Comparison of ENCODE assay signal across 21 mouse cellular contexts in the genomic region with DNA sequence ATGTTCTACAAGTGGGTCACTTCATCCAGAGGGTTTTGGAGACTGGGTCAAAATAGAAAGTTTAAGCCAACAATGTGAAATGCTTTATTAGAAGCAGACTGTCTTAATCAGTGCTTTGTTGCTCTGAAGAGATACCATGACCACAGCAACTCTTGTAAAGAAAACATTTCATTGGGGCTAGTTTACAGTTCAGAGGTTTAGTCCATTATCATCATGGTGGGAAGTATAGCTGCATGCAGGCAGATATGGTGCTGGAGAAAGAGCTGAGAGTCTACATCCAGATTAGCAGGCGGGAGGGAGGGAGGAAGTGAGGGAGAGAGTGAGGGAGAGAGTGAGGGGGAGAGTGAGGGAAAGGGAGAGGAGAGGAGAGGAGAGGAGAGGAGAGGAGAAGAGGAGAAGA. TPM values are rescaled to one million over a fixed set of nuclear protein-coding genes. Genes with fewer than 3 reads are reported as not detected.
DNase-seq lines count a peak whose midpoint lies in the region; ATAC-seq and TF ChIP-seq lines count a peak whose summit lies in the region.
"Had no signal": no experiment of that assay in that cellular context is flagged by ENCODE, and none has a peak within 500 bp of the region (broad histone marks: within the 10 kb centered on the region; RNA-seq: fewer than 3 reads in every experiment).

No protein-coding gene starts in this region.

- no peak for TF ChIP-seq POLR2A in MEL (IDR thresholded peaks at IDR 0.05; ENCODE audit: control insufficient read depth in 1 of 2, insufficient read depth in 1 of 2, low read depth in 1 of 2, low read length in 2 of 2, poor library complexity in 1 of 2)

- no peaks in the 10 kb centered on the region; a peak in 1 of 4 replicates for H3K27me3 ChIP-seq in MEL (ENCODE audit: control insufficient read depth in 1 of 2, insufficient read depth in 2 of 2, low read length in 2 of 2)
- no peaks in the 10 kb centered on the region for H3K27me3 ChIP-seq in hindbrain, embryonic 10.5 days (ENCODE audit: insufficient read depth, poor library complexity, severe bottlenecking)
- no peaks in the 10 kb centered on the region for H3K27me3 ChIP-seq in forebrain, embryonic 12.5 days
- H3K27me3 ChIP-seq: CH12.LX, Patski had no signal

- no peak for TF ChIP-seq CTCF in MEL (IDR thresholded peaks at IDR 0.05 in 2 of 3, conservative IDR thresholded peaks at IDR 0.05 in 1 of 3; ENCODE audit: control insufficient read depth in 1 of 3, insufficient read depth in 1 of 3, low read depth in 2 of 3, low read length in 3 of 3, poor library complexity in 1 of 3, severe bottlenecking in 1 of 3)

- H3K36me3 ChIP-seq in MEL (ENCODE audit: control insufficient read depth in 1 of 2, insufficient read depth in 2 of 2, low read length in 2 of 2) = peaks cover 0 to 15% of the 10 kb centered on the region in 2 experiments; a peak in 2 of 4 replicates
- H3K36me3 ChIP-seq in hindbrain, embryonic 10.5 days = no peaks in the 10 kb centered on the region
- no peaks in the 10 kb centered on the region for H3K36me3 ChIP-seq in forebrain, embryonic 12.5 days (replicated peaks)

- no peak overlapping the region for H3K4me3 ChIP-seq in MEL (ENCODE audit: control insufficient read depth in 1 of 2, insufficient read depth in 1 of 2, low read depth in 2 of 2, low read length in 2 of 2)
- H3K4me3 ChIP-seq in hindbrain, embryonic 10.5 days = no peak overlapping the region
- H3K4me3 ChIP-seq in forebrain, embryonic 12.5 days (replicated peaks) = no peak overlapping the region

- TF ChIP-seq RAD21 in MEL (IDR thresholded peaks at IDR 0.05; ENCODE audit: low read depth, low read length) = no peak

- 68% methylated on average over 1 of the region's 1 CpGs for WGBS in hindbrain, embryonic 10.5 days
- 53% methylated on average over 1 of the region's 1 CpGs for WGBS in forebrain, embryonic 12.5 days

- no peak overlapping the region for H3K4me2 ChIP-seq in forebrain, embryonic 12.5 days

- no peak for ATAC-seq in forebrain, embryonic 12.5 days (ENCODE audit: low FRiP score)
- ATAC-seq: activated CD4-positive, CD25-positive, alpha-beta regulatory T cell, adult 4 months; CD4-positive, CD25-positive, alpha-beta regulatory T cell, adult 4 months; Patski had no signal

- peak in 1 of 2 experiments; percentile 59; a peak in 2 of 4 replicates for TF ChIP-seq EP300 in MEL (IDR thresholded peaks at IDR 0.05; ENCODE audit: low read depth in 1 of 2, low read length in 2 of 2)

- H3K9me3 ChIP-seq in MEL (replicated peaks; ENCODE audit: insufficient read depth, low read length) = no peaks in the 10 kb centered on the region
- H3K9me3 ChIP-seq in hindbrain, embryonic 10.5 days = no peaks in the 10 kb centered on the region
- no peaks in the 10 kb centered on the region for H3K9me3 ChIP-seq in forebrain, embryonic 12.5 days
- H3K9me3 ChIP-seq: G1E had no signal

- H3K4me1 ChIP-seq in MEL (ENCODE audit: control insufficient read depth in 1 of 2, insufficient read depth in 2 of 2, low read length in 2 of 2) = peaks cover 6 to 8% of the 10 kb centered on the region in 2 experiments
- peaks cover 14% of the 10 kb centered on the region for H3K4me1 ChIP-seq in hindbrain, embryonic 10.5 days (replicated peaks)
- H3K4me1 ChIP-seq in forebrain, embryonic 12.5 days = peaks cover 13% of the 10 kb centered on the region

- no peak overlapping the region for H3K9ac ChIP-seq in MEL (ENCODE audit: control insufficient read depth, low read depth, low read length, poor library complexity, severe bottlenecking)
- no peak overlapping the region for H3K9ac ChIP-seq in forebrain, embryonic 12.5 days

- DNase-seq in MEL (ENCODE audit: low read depth, low spot score) = peak; percentile 51
- peak; percentile 16 for DNase-seq in MEL-GATA-1-ER (ENCODE audit: extremely low read depth, low read depth)
- no peak for DNase-seq in hindbrain, embryonic 10.5 days (ENCODE audit: low spot score)
- DNase-seq: adrenal gland, adult 2 months; adrenal gland, adult 8-10 months; adrenal gland, postnatal 10 days; adrenal gland, postnatal 14 days; adrenal gland, postnatal 25 days; adrenal gland, postnatal 36 days; B cell, adult 2 months; cerebellum, adult 11 months; cerebellum, adult 11-12 months; cerebellum, adult 18-20 months; cerebellum, adult 2 months; cerebellum, adult 8-10 months had no signal

- H3K79me2 ChIP-seq in MEL (ENCODE audit: control insufficient read depth, insufficient read depth, low read length, poor library complexity) = peaks cover 26% of the 10 kb centered on the region

- no peak overlapping the region for H3K27ac ChIP-seq in MEL (ENCODE audit: control insufficient read depth, low read depth, low read length)
- no peak overlapping the region for H3K27ac ChIP-seq in hindbrain, embryonic 10.5 days
- no peak overlapping the region for H3K27ac ChIP-seq in forebrain, embryonic 12.5 days

TF ChIP-seq in MEL, 35 proteins besides CTCF, POLR2A, EP300 and RAD21:
- TF ChIP-seq JUND (IDR thresholded peaks at IDR 0.05; ENCODE audit: low read depth, low read length) (no peak), GATA1 (IDR thresholded peaks at IDR 0.05; ENCODE audit: low read depth, low read length) (peak; percentile 55; the same call in 1 of the 2 replicates), RCOR1 (IDR thresholded peaks at IDR 0.05; ENCODE audit: low read depth, low read length) (peak; percentile 70; the same call in 1 of the 2 replicates), TCF12 (IDR thresholded peaks at IDR 0.05; ENCODE audit: low read depth, low read length) (peak; percentile 48; the same call in 1 of the 2 replicates), HCFC1 (IDR thresholded peaks at IDR 0.05; ENCODE audit: low read depth, low read length) (0 out of 2 replicates have a peak, but pooled peaks have one; percentile 27), ZKSCAN1 (IDR thresholded peaks at IDR 0.05; ENCODE audit: low read depth, low read length) (no peak), TAL1 (IDR thresholded peaks at IDR 0.05; ENCODE audit: low read length) (peak; percentile 22; the same call in 1 of the 2 replicates)

RNA-seq across cellular contexts. Expression of gene Trub1, which starts 1.9 kb away (rescaled TPM):
- 31.9 and 41.6 TPM in 2 replicates for total RNA-seq in MEL (2012; rRNA removed)
- polyA plus RNA-seq in MEL (2012; ENCODE audit: insufficient read depth in 1 of 2, insufficient read length in 2 of 2, low read depth in 1 of 2, low replicate concordance in 2 of 2, missing spikeins in 1 of 2) = 10 to 100 TPM in 1 of 2 experiments, not detected in 1; 38.2 TPM
- polyA plus RNA-seq in hindbrain, embryonic 10.5 days (2016; fragmentation: Nextera tagmentation; extraction: Ambion mirVana) = 19.3 and 21.2 TPM in 2 replicates
- polyA plus RNA-seq in forebrain, embryonic 12.5 days (2016; fragmentation: Nextera tagmentation; extraction: Ambion mirVana) = 18.4 and 20.1 TPM in 2 replicates
